Mouse (Mus musculus) CD4-positive, CD25-positive, alpha-beta regulatory T cell, adult 2 months (primary cell): Measurements from ENCODE around the gene Vmn2r52.
"Not testable (repeated sequence)": the region's sequence is repeated elsewhere in the genome, so short reads cannot be mapped to it uniquely, and the experiment has no call there.

ENCODE experiments used
- DNase-seq: peaks from one replicate; pipeline ENCODE4 v3.0.0-alpha.2; 2012; ENCODE audit warnings: low read depth, low spot score

Vmn2r52 gene

GRCm38 (mm10) chr7:10176473-10176872 is at the start of gene Vmn2r52:
Gene Vmn2r52, minus strand, starts transcription at chr7:10176573.
- no peak for DNase-seq

- not testable (repeated sequence) for DNase-seq
Measured at GRCm38 (mm10) chr7:10105641-10106040, 70.7 kb downstream of the Vmn2r52 start, which contains the start of gene Vmn2r51. Gene Vmn2r51, minus strand, starts transcription at chr7:10105741.
